Mouse (Mus musculus) embryonic facial prominence, embryonic 11.5 days (tissue): ENCODE data around the gene Mgam. TPM values are rescaled to one million over a fixed set of nuclear protein-coding genes. Genes with fewer than 3 reads are reported as not detected.
"Not testable (repeated sequence)": the region's sequence is repeated elsewhere in the genome, so short reads cannot be mapped to it uniquely, and the experiment has no call there.

Experiments
- ATAC-seq: fragments of 200-750 bp; cut with Nextera tagmentation; replicated peaks from 2 replicates; pipeline ENCODE4 v1.8.0; 2017; ENCODE audit warnings: low read depth; ENCODE audit not compliant: insufficient number of reproducible peaks, low FRiP score, low TSS enrichment
- DNase-seq: peaks from one replicate; pipeline ENCODE4 v3.0.0-alpha.2; 2015; ENCODE audit warnings: low spot score
- H3K27ac ChIP-seq: fragments of 300-500 bp; sonication (generic); replicated peaks from 2 replicates; pipeline ENCODE4 v1.5.1; 2014; ENCODE audit warnings: mild to moderate bottlenecking, low read depth, low read length, control low read depth
- H3K27me3 ChIP-seq: fragments of 300-500 bp; sonication (generic); 2 replicates; pipeline ENCODE4 v1.6.1; 2014; ENCODE audit warnings: mild to moderate bottlenecking, low read length, moderate library complexity, mixed read lengths; ENCODE audit not compliant: control insufficient read depth, insufficient read depth
- H3K36me3 ChIP-seq: fragments of 300-500 bp; sonication (generic); replicated peaks from 2 replicates; pipeline ENCODE4 v1.6.1; 2014; ENCODE audit warnings: low read depth, mild to moderate bottlenecking, low read length, moderate library complexity, mixed read lengths; ENCODE audit not compliant: control insufficient read depth, insufficient read depth
- H3K4me1 ChIP-seq: fragments of 300-500 bp; sonication (generic); 2 replicates; pipeline ENCODE4 v1.6.1; 2014; ENCODE audit warnings: low read length, mixed read lengths; ENCODE audit not compliant: control insufficient read depth, insufficient read depth
- H3K4me2 ChIP-seq: fragments of 300-500 bp; sonication (generic); 2 replicates; pipeline ENCODE4 v1.6.1; 2014; ENCODE audit warnings: low read depth, mild to moderate bottlenecking, control low read depth, low read length, moderate library complexity
- H3K4me3 ChIP-seq: fragments of 300-500 bp; sonication (generic); 2 replicates; pipeline ENCODE4 v1.5.1; 2014; ENCODE audit warnings: low read depth, low read length, control low read depth
- H3K9ac ChIP-seq: fragments of 300-500 bp; sonication (generic); replicated peaks from 2 replicates; pipeline ENCODE4 v1.6.1; 2014; ENCODE audit warnings: mild to moderate bottlenecking, control low read depth, low read length
- H3K9me3 ChIP-seq: fragments of 300-500 bp; sonication (generic); replicated peaks from 2 replicates; pipeline ENCODE4 v1.6.1; 2016; ENCODE audit warnings: mild to moderate bottlenecking, low read length, inconsistent platforms, mixed read lengths; ENCODE audit not compliant: control insufficient read depth
- WGBS: fragments of 180-500 bp; shearing (Covaris S2); extraction: QIAGEN DNeasy Blood & Tissue Kit; methylation state at CpG from one replicate; pipeline ENCODE4 v1.1.7; 2014; 5-methylcytosine and 5-hydroxymethylcytosine counted together
- polyA plus RNA-seq: library from polyadenylated mRNA; unstranded; fragments of >200 nt; fragmentation: Nextera tagmentation; extraction: Ambion mirVana; gene quantifications from 2 replicates; pipeline ENCODE4 v1.2.1, GENCODE M21; 2014

Gene Mgam
- polyA plus RNA-seq, 1 experiment from 2014 or later = not detected

DNA sequence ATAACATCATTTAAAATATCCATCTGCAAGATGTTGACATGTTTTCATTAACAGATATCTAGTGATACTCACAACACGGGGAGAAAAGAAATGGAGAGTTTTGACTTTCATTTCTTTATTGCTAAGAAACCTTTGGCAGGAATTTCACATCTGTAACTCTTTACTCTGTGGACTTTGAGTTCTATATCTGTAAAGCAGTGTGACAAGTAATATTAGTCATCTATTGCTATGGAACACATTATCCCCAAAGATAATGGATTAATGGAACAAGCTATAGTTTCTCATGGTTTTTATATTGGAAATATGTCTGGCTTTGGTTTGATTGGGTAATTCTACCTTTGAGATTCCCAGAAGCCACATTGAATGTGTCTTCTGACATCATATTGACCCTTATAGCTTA is 22.3 kb downstream of the Mgam start:
- Histone ChIP-seq H3K27ac (no peak overlapping the region), H3K9me3 (no peaks in the 10 kb centered on the region), H3K9ac (no peak overlapping the region), H3K4me3 (no peak overlapping the region), H3K27me3 (no peaks in the 10 kb centered on the region), H3K4me2 (no peak overlapping the region), H3K4me1 (no peaks in the 10 kb centered on the region), H3K36me3 (no peaks in the 10 kb centered on the region)
- DNase-seq = no peak
- 82% methylated on average over 1 of the region's 1 CpGs for whole genome bisulfite sequencing
- ATAC-seq = no peak

DNA sequence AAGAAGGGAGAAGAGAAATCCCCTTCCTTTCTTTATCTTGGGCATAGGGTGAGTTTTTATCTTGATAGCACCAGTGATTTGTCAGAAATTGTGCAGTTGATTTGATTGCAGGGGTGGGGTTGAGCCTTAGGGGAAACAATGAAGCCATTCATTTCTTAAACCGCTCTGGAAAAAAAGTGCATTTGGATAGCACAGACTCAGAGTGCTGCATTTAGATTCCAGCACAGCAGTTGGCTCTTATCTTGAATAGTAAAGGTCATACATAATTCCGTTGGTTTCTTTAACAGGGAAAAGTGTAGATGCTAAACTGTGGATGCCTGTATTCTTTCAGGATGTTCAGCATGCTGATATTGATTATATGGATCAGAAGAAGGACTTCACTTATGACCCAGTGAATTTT is 32.3 kb downstream of the Mgam start:
- WGBS = 22% methylated on average over 2 of the region's 2 CpGs
- H3K4me2 ChIP-seq = no peak overlapping the region
- DNase-seq = no peak
- no peaks in the 10 kb centered on the region for H3K9me3 ChIP-seq
- H3K9ac ChIP-seq = no peak overlapping the region
- H3K36me3 ChIP-seq = no peaks in the 10 kb centered on the region
- no peak overlapping the region for H3K27ac ChIP-seq
- no peaks in the 10 kb centered on the region for H3K4me1 ChIP-seq
- H3K27me3 ChIP-seq = no peaks in the 10 kb centered on the region
- no peak for ATAC-seq
- H3K4me3 ChIP-seq = no peak overlapping the region

DNA sequence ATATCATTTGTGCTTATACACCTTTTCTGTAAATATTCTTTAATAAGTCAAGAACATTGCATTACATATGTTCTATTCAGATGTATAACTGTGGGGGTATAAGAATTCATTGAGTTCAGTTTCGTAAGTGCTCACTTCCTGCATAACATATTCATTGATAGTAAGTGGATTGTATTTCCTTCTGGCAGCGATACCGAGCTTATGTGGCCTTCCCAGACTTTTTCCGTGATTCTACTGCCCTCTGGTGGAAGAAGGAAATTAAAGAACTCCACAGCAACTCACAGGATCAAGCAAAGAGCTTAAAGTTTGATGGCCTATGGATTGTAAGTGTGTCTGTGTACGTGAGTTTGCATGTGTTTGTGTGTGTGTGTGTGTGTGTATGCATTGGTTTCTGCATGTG is 60.5 kb downstream of the Mgam start:
- Histone ChIP-seq H3K4me1 (no peaks in the 10 kb centered on the region), H3K9ac (no peak overlapping the region), H3K36me3 (no peaks in the 10 kb centered on the region), H3K27ac (no peak overlapping the region), H3K9me3 (no peaks in the 10 kb centered on the region), H3K4me3 (no peak overlapping the region), H3K27me3 (no peaks in the 10 kb centered on the region), H3K4me2 (no peak overlapping the region)
- ATAC-seq (no peak), DNase-seq (peak; percentile 80)
- 12% methylated on average over 5 of the region's 5 CpGs for WGBS

- H3K4me2 ChIP-seq, H3K36me3 ChIP-seq, H3K27me3 ChIP-seq, ATAC-seq, H3K4me3 ChIP-seq, H3K9ac ChIP-seq, DNase-seq, H3K9me3 ChIP-seq, H3K4me1 ChIP-seq, H3K27ac ChIP-seq: not testable (repeated sequence)
- WGBS = 65% methylated on average over 3 of the region's 4 CpGs
Measured at GRCm38 (mm10) chr6:40692007-40692406, 63.4 kb downstream of the Mgam start.

GRCm38 (mm10) chr6:40713494-40713893 is 84.9 kb downstream of the Mgam start:
- WGBS = 88% methylated on average over 5 of the region's 5 CpGs
- H3K9me3 ChIP-seq, H3K4me2 ChIP-seq, H3K36me3 ChIP-seq, H3K4me3 ChIP-seq, ATAC-seq, DNase-seq, H3K4me1 ChIP-seq, H3K27me3 ChIP-seq, H3K9ac ChIP-seq, H3K27ac ChIP-seq: not testable (repeated sequence)

DNA sequence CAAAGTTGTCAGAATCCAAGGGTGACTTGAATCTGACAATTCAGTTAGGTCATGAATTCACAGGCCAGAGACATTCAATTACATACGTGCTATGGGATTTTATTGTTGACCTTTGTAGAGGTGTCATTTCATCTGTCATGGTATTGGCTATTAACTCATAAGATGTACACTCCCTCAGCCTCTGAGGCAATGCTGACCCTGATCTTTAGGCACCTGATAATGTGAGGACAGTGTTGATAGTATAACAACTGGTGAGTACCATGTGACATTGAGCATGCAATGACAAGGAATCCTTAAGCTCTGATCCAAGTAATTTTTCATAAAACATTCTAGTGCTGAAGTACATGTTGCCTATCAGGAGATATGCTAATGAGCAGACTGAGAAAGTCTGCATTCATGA is 87.1 kb downstream of the Mgam start:
- ATAC-seq (no peak), DNase-seq (no peak)
- Histone ChIP-seq H3K4me3 (no peak overlapping the region), H3K4me2 (no peak overlapping the region), H3K9me3 (no peaks in the 10 kb centered on the region), H3K9ac (no peak overlapping the region), H3K27me3 (no peaks in the 10 kb centered on the region), H3K36me3 (no peaks in the 10 kb centered on the region), H3K4me1 (no peaks in the 10 kb centered on the region), H3K27ac (no peak overlapping the region)
- 79% methylated on average over 1 of the region's 1 CpGs for WGBS

GRCm38 (mm10) chr6:40728506-40728905 is 99.9 kb downstream of the Mgam start:
- H3K27me3 ChIP-seq, H3K36me3 ChIP-seq, H3K9ac ChIP-seq, ATAC-seq, H3K27ac ChIP-seq, H3K4me1 ChIP-seq, H3K4me3 ChIP-seq, H3K4me2 ChIP-seq, H3K9me3 ChIP-seq, DNase-seq: not testable (repeated sequence)
- 82% methylated on average over 4 of the region's 4 CpGs for WGBS

DNA sequence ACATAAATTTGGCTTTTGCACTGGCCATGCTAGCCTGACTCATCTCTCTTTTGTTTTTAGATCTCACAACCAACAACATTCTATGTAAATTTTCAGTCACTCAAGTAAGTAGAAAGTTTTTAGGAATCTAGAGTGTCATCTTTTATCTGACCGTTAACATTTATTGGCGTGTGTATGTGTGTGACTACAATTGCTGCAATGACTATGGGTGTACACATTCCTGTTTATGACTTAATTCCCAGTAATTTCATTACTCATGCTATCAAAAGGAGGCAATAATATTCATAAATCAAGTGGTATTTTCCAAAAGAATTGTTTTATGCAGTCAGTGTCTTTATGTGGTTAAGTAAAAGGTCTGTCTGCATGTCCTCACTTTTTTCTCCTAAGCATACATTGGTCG is 110.9 kb downstream of the Mgam start:
- no peak for DNase-seq
- no peak overlapping the region for H3K27ac ChIP-seq
- no peak overlapping the region for H3K4me2 ChIP-seq
- no peaks in the 10 kb centered on the region for H3K9me3 ChIP-seq
- WGBS = 90% methylated on average over 3 of the region's 3 CpGs
- no peak for ATAC-seq
- no peaks in the 10 kb centered on the region for H3K4me1 ChIP-seq
- no peak overlapping the region for H3K9ac ChIP-seq
- H3K4me3 ChIP-seq = no peak overlapping the region
- no peaks in the 10 kb centered on the region for H3K27me3 ChIP-seq
- no peaks in the 10 kb centered on the region for H3K36me3 ChIP-seq
